Mouse (Mus musculus) thymus, postnatal 25 days (tissue): ENCODE results near the gene Slc16a7.

Source experiments
- DNase-seq: peaks from one replicate; pipeline ENCODE4 v3.0.0; 2022

The Slc16a7 gene

GRCm38 (mm10) chr10:125321446-125322428 lies 67.5 kb downstream of the Slc16a7 start:
- DNase-seq, result no peak

DNA sequence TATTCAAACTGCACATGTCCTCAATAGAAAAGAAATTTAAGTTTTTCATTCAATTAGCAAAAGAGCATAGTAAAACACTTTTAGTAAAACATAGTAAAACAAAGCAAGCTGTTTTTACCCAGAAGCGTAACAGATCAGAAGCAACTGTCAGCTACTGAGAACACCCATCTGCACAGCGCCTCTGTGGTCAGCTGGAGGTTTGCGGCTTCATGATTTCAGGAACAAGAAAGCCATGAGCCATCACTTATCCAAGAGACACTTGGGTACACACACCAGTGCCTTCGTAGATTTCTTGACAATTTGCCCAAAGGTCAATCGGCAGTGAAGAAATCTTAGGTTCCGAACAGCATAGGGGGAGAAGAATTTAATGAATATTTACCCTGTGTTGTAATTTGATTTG lies 71.9 kb downstream of the Slc16a7 start:
- DNase-seq, result peak; percentile 19

DNA sequence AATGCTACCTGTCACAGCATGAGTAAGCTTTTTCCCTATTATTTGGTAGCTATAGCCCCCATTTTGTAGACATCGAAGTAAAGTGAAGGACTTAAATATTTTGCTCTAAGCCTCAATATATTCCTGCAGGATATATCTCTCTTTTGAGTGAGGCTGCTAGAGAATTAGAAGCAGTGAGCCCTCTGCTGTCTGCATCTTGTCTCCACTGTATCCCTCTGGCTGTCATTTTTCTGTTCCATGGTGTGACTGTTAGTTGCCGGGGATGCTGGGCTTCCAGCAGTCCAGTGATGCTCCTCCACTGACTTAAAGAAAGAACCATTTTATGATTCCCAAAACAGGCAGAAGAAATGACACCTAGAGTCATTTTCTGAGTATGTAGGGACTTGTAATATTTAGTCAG lies 78.4 kb downstream of the Slc16a7 start:
- DNase-seq, result no peak

DNA sequence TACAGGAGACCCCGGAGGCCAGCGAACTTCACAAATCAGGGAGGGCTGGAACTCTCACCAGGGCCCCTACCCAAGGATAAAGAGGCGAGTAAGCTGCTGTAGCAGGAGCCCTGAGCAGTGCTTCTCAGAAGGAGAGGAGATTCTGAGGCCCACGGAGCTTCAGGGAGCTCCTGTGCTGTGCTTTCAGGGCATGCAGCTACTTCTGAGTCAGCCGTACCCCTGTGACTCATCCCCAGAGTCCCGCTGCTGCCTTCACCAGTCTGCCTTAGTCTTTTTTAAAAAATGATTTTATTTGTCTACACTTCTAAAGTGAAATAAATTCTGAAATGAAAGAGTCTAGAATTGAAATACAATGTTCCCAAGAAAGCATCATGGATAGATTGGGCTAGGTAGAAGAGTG lies 91.2 kb downstream of the Slc16a7 start:
- no peak for DNase-seq

DNA sequence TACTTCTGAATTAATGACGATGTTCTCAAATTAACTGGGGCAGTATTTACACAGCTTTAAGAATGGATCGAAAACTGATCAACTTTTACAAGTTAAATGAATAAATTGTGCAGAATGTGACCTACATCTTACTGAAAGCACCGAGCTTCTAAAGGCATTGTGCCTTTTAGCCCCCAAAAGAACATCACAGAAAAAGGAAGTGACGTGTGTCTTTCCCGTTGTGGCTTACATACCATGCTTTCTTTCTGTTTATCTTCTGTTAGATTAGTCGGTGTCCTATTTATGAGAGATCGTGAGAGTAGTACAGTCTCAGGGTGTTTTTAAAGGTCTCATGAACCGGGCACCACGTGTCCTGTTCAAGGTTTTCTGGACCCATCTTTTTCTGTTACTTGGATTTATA lies 98.9 kb downstream of the Slc16a7 start:
- no peak for DNase-seq

DNA sequence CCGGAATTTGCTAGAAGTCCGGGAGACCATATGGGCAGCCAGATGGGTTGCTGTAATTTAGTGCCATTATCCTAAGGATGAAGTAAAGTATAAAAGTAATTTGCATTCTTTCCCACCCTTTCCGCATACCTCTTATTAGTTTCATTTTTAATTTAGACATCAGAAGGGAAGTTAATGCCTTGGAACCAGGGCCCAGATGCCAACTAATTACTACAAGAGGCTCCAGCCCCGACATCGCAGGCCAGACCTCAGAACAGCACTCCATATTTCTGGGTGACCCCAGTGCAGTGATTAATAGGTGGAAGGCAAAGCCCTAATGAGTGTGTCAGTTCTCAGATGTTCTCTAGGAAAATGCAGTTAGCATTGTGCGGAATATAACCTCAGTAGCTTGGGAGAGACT lies 100.7 kb downstream of the Slc16a7 start:
- DNase-seq, result no peak

DNA sequence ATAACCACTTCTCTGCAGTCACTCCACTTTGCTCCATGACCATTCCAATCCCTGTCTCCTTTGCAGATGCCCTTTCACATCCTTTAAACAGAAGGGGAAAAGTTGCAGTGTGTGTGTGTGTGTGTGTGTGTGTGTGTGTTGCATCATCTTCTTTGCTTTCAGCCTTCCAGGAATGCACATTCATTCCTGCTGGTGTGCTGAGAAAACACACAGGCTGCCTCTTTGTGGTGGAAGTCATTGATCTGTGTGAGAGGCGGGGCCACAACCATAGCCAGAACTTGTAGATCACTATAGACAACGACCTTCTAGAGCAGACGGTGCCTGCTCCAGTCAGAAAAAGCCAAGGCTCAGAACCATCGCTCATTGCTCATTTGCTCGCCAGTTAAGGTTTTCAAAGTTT lies 103.9 kb downstream of the Slc16a7 start:
- no peak for DNase-seq

DNA sequence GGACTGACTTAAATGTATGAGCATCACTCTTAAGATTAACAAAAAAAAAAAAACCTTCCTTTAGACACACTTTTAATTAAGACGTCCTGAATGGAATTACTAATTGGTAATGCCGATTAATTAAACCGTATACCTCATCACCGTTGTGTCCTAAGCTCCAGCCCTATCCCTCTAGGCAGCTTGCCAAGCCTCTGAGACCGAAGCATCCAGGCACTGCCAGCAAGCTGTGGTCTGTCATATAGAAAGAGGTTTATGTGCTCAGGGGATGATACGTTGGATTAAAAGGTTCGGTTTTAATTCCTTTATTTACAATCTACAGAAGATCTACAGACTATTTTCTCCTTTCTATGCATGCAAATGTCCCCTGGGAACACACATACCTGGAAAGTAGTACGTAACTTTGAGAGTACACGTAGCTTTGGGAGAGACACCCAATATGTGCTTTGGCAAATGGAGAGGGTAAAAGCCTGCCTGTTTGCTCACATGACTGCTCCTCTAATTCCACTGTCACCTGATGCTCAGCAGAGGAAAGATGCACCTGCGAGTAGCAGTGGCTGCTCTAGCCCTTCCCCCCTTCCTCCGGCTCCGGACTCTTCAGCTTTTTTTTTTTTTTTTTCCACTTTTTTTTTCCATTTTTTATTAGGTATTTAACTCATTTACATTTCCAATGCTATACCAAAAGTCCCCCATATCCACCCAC lies 114.0 kb downstream of the Slc16a7 start:
- no peak for DNase-seq

- DNase-seq, result no peak
These were observed 114.6 kb downstream of the Slc16a7 start for GRCm38 (mm10) chr10:125274519-125275148.

DNA sequence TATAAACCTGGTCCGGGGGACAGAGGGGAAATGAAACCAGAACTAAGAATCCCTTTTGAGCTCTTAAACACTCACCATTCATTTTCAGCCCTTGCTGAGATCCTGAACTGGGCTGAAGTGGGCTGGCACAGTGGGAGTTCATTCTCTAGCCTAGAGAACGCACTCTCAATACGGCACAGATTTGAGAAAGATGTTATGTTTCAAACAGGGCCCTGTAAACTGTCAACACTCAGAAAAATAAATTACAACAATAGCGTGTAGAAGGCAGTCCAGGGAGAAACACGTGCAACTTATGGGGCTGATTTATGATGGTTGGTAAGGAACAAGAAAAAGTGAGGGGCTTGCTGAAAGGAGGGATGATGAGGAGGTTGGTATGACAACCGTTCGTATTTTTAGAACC lies 115.5 kb downstream of the Slc16a7 start:
- no peak for DNase-seq

GRCm38 (mm10) chr10:125271448-125271847 lies 117.8 kb downstream of the Slc16a7 start:
- DNase-seq, result no peak

DNA sequence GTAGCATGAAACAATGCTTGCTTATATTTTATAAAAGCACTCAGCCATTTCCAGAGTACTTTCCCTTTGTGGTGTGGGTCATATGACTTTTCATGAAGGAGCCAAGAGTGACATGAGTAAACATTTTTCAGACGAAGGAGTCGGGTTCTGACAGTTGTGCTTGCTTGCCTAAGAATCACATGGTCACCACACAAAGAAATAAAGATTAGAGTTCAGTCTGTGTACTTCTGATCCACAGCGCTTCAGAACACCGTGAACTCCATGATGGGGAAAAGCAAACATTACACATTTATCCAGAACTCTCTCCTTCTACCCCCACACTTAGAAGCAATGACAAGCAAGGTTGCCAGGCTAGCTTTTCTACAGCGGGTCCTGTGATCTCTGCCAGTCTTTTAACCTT lies 119.0 kb downstream of the Slc16a7 start:
- DNase-seq, result no peak

DNA sequence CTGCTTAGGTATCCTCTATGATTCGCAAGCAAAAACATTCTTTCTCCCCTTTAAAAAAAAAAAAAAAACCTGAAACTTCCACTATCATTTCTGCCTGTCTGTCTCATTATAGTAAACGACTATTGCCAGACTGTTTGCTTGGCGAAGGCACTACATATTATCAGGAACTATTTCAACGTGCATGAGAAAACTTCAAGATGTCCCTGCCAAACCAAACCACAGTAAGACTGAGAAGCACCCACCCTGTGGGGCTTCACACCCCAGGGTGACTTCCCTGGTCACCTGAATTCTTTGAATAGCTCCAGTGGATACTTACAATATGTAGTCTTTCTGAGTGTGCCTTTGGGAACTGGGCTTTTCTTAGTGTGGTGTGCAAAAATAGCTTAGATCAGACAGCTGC lies 122.9 kb downstream of the Slc16a7 start:
- DNase-seq, result no peak

- DNase-seq, result no peak
These were observed 123.4 kb downstream of the Slc16a7 start for GRCm38 (mm10) chr10:125265901-125266300.

DNA sequence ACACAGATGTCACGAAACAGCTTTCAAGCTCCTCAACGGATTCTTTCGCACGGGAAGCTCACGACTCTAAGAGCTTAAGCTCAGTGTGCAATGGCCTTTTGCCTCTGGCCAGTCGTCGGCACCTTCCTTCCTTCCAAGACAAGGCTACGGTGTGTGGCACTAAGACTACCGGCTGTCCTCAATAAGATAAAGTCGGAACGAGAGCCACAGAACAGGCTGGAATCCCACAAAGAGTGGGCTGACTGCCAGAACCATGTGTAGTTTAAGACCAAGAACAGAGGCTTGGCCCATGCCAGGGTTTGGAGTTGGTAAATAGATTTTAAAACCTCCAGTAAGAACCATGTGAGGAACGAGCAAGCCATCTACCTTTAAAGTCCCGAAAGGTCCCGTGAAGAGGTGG lies 123.8 kb downstream of the Slc16a7 start:
- DNase-seq, result no peak

- peak; percentile 46 for DNase-seq
These were observed 124.3 kb downstream of the Slc16a7 start for GRCm38 (mm10) chr10:125264938-125265337.

GRCm38 (mm10) chr10:125255904-125256303 lies 133.4 kb downstream of the Slc16a7 start:
- no peak for DNase-seq

GRCm38 (mm10) chr10:125214536-125214935 lies 174.7 kb downstream of the Slc16a7 start:
- DNase-seq, result no peak

DNA sequence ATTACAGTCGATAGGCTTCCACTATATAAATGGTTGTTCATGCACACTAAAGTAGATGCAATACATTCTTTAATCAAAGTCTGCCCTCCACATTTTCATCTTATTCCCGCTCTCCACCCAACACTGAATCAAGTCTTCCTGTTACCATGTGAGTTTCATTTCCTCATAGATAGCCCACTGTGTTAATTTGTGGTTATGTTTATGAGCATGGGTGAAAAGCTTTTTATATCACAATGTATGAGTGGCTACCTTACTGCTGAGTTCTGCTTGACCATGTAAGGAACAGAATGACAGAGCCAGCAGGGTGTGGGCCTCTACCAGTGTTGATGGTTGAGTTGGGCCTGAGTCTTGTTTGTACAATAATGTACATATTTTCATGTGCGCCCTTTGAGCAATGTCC lies 175.5 kb downstream of the Slc16a7 start:
- no peak for DNase-seq

DNA sequence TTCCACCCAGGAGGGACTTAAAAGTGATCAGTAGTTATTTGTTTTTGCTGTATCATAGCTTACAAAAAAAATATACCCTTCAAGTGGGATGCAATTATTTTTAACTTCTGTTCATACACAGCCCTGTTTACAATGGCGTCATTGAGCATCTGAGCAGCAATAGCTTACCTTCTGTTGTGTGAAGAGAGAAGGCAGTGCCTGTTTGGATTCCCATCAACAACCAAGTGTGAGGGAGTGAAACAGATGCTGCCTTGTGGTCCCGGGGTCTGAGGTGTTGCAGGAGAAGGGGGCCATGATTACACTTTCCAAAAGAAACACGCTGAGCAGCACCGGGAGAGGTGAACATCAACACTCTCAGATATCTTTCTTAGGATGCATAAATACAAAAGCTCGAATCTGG lies 201.7 kb downstream of the Slc16a7 start:
- no peak for DNase-seq

DNA sequence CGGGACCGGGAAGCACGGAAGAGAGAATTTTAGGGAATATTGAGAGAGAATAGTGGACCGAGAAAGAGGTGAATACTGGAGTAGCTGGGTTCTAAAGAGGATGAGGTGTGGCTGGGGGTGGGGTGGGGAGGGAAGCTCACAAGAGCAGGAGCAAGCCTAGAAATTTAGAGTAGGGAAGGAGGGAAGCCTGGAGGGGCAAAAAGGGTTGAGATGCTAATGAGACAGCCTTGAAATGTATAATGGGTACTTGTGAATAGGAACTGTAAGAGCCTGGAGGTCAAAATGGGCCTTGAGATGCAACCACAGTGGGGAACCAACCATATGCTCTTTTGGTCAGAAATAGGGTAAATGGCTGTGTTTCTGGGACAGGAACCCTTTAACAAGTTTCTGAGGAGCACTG lies 203.9 kb downstream of the Slc16a7 start:
- DNase-seq, result no peak

GRCm38 (mm10) chr10:125184146-125184545 lies 205.1 kb downstream of the Slc16a7 start:
- no peak for DNase-seq

- no peak for DNase-seq
These were observed 206.7 kb downstream of the Slc16a7 start for GRCm38 (mm10) chr10:125182545-125182944.

DNA sequence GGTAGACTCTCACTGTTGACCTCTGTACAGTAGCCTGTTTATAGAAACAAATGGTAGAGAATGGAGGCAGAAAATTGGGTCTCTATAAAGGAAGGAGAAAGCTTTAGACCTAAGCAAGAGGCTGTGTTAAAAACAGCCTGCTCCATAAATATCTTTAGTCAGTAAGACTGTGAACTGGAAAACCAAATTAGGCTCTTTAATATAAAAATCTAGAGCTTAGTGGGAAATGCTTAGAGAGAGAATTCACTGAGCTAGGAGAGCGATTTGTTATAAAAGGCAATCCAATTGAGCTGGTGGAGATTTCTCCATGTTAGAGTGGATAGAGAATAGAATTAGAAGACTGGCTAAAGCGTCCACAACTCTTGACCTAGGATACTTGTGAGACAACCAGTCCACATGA lies 211.5 kb downstream of the Slc16a7 start:
- no peak for DNase-seq
